In genomic region chr7:122945149-122945548, GRCm38 (mm10) we compare ENCODE assay signal across 8 mouse cellular contexts. TPM values are rescaled to one million over a fixed set of nuclear protein-coding genes. Genes with fewer than 3 reads are reported as not detected.
A peak's percentile ranks its signal among the peaks of the same experiment; 100 is the strongest.
DNase-seq lines count a peak whose midpoint lies in the region; ATAC-seq lines count a peak whose summit lies in the region.

No protein-coding gene starts in this region.

- no peak overlapping the region for H3K27ac ChIP-seq in kidney, embryonic 14.5 days (ENCODE audit: low read depth, low read length)
- no peak overlapping the region for H3K27ac ChIP-seq in neural tube, embryonic 11.5 days (ENCODE audit: low read depth, low read length)

- 0% methylated on average over 1 of the region's 1 CpGs for WGBS in kidney, embryonic 14.5 days
- 0% methylated on average over 1 of the region's 1 CpGs for WGBS in neural tube, embryonic 11.5 days

- intact Hi-C loops in gastrocnemius, postnatal 14 days (cut with DNase I; ENCODE audit: low total_unique reads), result loop anchor here (10.0 kb wide), 1 partner anchor 60 kb away; no protein-coding TSS in a partner anchor

- no peaks in the 10 kb centered on the region for H3K27me3 ChIP-seq in kidney, embryonic 14.5 days (ENCODE audit: control insufficient read depth, insufficient read depth, low read length)
- no peaks in the 10 kb centered on the region for H3K27me3 ChIP-seq in neural tube, embryonic 11.5 days (ENCODE audit: control insufficient read depth, insufficient read depth, low read length)

- no peak overlapping the region for H3K9ac ChIP-seq in kidney, embryonic 14.5 days (ENCODE audit: low read depth, low read length)
- H3K9ac ChIP-seq in neural tube, embryonic 11.5 days (ENCODE audit: low read length), result no peak overlapping the region

- no peaks in the 10 kb centered on the region for H3K36me3 ChIP-seq in kidney, embryonic 14.5 days (ENCODE audit: control insufficient read depth, insufficient read depth, low read length)
- H3K36me3 ChIP-seq in neural tube, embryonic 11.5 days (ENCODE audit: control insufficient read depth, insufficient read depth, low read length), result no peaks in the 10 kb centered on the region

- ATAC-seq in activated CD4-positive, CD25-positive, alpha-beta regulatory T cell, adult 4 months, result peak; percentile 25
- peak; percentile 91 for ATAC-seq in common myeloid progenitor, adult 5-6 weeks (replicated peaks; ENCODE audit: low read depth, poor library complexity, severe bottlenecking)
- peak; percentile 55 for ATAC-seq in kidney, embryonic 14.5 days (ENCODE audit: low FRiP score, low TSS enrichment)
- ATAC-seq in neural tube, embryonic 11.5 days (ENCODE audit: insufficient read depth, low FRiP score, low TSS enrichment), result no peak

- H3K9me3 ChIP-seq in kidney, embryonic 14.5 days (ENCODE audit: control insufficient read depth, low read length), result no peaks in the 10 kb centered on the region
- no peaks in the 10 kb centered on the region for H3K9me3 ChIP-seq in neural tube, embryonic 11.5 days (ENCODE audit: control insufficient read depth, low read length)

- H3K4me1 ChIP-seq in kidney, embryonic 14.5 days (ENCODE audit: control insufficient read depth, insufficient read depth, low read length), result no peaks in the 10 kb centered on the region
- H3K4me1 ChIP-seq in neural tube, embryonic 11.5 days (ENCODE audit: control insufficient read depth, insufficient read depth, low read length), result no peaks in the 10 kb centered on the region

- H3K4me3 ChIP-seq in kidney, embryonic 14.5 days (ENCODE audit: low read length), result no peak overlapping the region
- no peak overlapping the region for H3K4me3 ChIP-seq in neural tube, embryonic 11.5 days (ENCODE audit: low read depth, low read length)

- no peak overlapping the region for H3K4me2 ChIP-seq in kidney, embryonic 14.5 days (replicated peaks; ENCODE audit: low read depth, low read length)
- H3K4me2 ChIP-seq in neural tube, embryonic 11.5 days (ENCODE audit: low read depth), result no peak overlapping the region

- peak; percentile 90 for DNase-seq in 3T3-L1 (ENCODE audit: low read depth, low spot score)
- peak; percentile 64 for DNase-seq in gastrocnemius, postnatal 14 days
- DNase-seq in liver, result peak; percentile 59
- DNase-seq in neural tube, embryonic 11.5 days (ENCODE audit: low spot score), result peak; percentile 58
- DNase-seq in telencephalon, adult 2 months (ENCODE audit: low read depth, low spot score), result peak; percentile 79

RNA-seq across cellular contexts. Expression of gene Rbbp6, which starts 20.3 kb away (rescaled TPM):
- 10 to 100 TPM; 47.7 to 47.8 TPM for polyA plus RNA-seq in activated CD4-positive, CD25-positive, alpha-beta regulatory T cell, adult 4 months (2017; shearing (Covaris generic))
- total RNA-seq in common myeloid progenitor, adult 5-6 weeks (2017), result 91.9 and 101 TPM in 2 replicates
- total RNA-seq in gastrocnemius, postnatal 14 days (2021), result 10 to 100 TPM; 22.9 to 23.4 TPM
- polyA plus RNA-seq in kidney, embryonic 14.5 days (2014; fragmentation: Nextera tagmentation; extraction: Ambion mirVana), result 40.0 and 41.6 TPM in 2 replicates
- polyA plus RNA-seq in neural tube, embryonic 11.5 days (2014; fragmentation: Nextera tagmentation; extraction: Ambion mirVana), result 28.7 and 34.0 TPM in 2 replicates
